Mouse (Mus musculus) left cerebral cortex, postnatal 14 days (tissue): ENCODE data around the gene Ebna1bp2. TPM values are rescaled to one million over a fixed set of nuclear protein-coding genes. Genes with fewer than 3 reads are reported as not detected.

ENCODE experiments used
- DNase-seq, 2 experiments: peaks; one replicate each; pipeline ENCODE4 v3.0.0; 2021 to 2022; ENCODE audit warnings: low spot score in 2 of 2, mixed read lengths in 1 of 2
- intact Hi-C: fragments of 180-260 bp; cut with DNase I; formaldehyde crosslinking; loops from one replicate; pipeline ENCODE4 v1.15.1; 2025
- long read RNA-seq, 2 experiments: library from polyadenylated mRNA; stranded (forward); transcript quantifications; one replicate each; pipeline ENCODE4 v2.0.0; 2021
- total RNA-seq, 2 experiments: library from RNA; stranded (reverse); gene quantifications; 2 replicates each; pipeline ENCODE4 v1.2.3; 2021

Ebna1bp2 gene
- total RNA-seq: 10 to 100 TPM; 48.4 to 57.7 TPM
- long read RNA-seq, experiment 1, transcript Ebna1bp2-201 (9 exons, 2,960 nt): major isoform, 32 of 55 reads
- long read RNA-seq, experiment 1, partial matches to known transcripts: 4 of 55 reads
- long read RNA-seq, experiment 1, other reads (novel, unspliced or antisense): 19 of 55 reads
- long read RNA-seq, experiment 2, transcript Ebna1bp2-201 (9 exons, 2,960 nt): major isoform, 33 of 43 reads
- long read RNA-seq, experiment 2, partial matches to known transcripts: 0 of 43 reads
- long read RNA-seq, experiment 2, other reads (novel, unspliced or antisense): 9 of 43 reads

DNA sequence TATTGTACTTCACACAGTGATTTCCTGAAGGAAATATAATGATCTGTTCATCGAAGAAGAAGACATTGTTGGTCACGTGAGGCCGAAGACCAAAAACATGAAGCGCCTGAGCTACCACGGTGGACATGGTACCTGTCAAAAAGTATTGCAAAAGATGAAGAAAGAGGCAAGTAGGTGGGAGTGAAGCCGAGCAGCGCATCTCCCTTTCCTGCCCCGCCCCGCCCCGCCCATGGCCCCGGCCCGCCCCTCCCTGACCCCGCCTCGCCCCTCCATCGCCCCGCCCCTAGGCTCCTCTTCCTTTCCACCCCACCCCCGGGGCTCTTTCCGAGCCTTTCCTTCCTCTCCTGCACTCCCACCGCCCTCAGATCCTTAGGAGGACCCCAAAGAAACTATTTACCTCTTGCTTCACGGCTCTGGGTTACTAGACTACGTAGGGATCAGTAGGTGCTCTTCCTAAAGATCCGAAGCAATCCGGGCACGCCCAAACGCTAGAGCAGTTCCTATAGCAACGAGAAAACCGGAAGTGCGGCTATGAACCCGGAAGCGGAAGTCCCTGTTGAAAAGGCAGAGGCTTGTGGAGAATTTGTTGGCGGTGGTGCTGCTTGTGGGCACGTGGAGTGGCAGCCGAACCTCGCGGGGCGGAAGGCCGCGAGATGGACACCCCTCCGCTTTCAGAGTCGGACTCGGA is at the start of gene Ebna1bp2, which contains the start of gene Cfap57:
Ebna1bp2 (plus strand) TSS at position 521 of the 688 bp plus-strand sequence.
Cfap57 (minus strand) TSS at position 499 of the 688 bp plus-strand sequence.
- intact Hi-C loops: no loop called here
- DNase-seq: peak; percentile 92 to 94

DNA sequence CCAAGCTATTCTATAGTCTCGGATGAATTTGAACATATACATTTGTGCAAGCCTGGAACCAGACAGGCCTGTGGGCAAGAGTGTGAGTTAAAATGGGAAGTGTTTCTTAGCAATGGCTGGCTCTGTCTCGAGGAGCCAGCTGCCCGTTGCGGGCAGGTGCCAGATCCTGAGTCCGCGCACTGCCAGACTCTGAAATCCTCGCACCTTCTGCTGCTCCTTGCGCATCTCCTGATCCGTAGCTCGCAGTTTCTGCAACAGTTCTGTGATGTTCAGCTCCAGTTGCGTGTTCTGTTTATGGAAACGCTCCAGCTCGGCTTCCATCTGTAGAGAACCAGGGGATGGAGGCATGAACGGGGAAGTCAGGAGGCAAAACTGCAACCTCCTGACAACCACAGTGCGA is 49.2 kb upstream of the Ebna1bp2 start:
- peak; percentile 73 to 87 for DNase-seq
- intact Hi-C loops: loop anchor here (10.0 kb wide), 1 partner anchor 357 kb away; no protein-coding TSS in a partner anchor

DNA sequence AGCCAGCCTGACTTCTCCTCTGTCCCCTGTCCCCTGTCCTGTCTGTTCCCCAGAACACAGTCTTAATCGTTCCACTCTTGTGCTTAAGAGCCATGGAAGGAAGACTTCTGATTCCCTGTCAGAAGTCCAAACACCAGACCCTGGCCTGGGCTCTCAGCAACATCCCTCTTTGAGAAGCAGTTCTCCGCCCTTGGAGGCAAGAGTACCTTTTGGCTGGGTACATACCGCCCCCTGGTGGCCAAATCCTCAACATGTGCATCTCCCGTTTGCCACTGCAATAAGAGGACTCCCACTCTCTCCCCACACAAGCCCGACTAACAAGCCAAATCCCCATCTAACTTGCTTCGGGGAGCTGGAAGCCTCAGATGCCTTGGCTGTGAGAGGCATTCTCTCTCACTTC is 44.5 kb upstream of the Ebna1bp2 start:
- intact Hi-C loops: loop anchor here (5.0 to 10.0 kb wide), 2 partner anchors 169 to 361 kb away; partner anchors contain the start of genes Med8 and Szt2
- DNase-seq: peak; percentile 93 to 95

DNA sequence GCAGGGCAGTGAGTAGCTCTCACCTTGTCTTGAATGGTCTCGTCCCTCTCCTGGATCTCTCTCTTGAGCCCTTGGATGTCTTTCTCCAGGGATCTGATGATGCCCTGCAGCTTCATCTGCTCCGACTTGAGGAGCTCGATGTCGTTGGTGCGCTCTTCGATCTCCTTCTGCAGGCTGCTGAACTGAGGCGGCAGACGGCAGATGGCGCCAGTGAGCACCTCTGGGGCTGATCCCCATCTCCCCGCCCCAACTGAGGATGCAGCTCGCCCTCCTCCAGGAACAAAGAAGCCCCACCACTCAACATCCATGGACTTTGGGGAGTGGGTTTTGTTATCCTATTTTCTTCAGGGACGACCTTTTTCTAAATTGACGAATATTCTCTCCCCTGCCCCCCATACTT is 41.3 kb upstream of the Ebna1bp2 start:
- peak in 1 of 2 experiments; percentile 42 for DNase-seq
- intact Hi-C loops: loop anchor here (5.0 to 10.0 kb wide), 2 partner anchors 172 to 365 kb away; partner anchors contain the start of genes Med8 and Szt2

DNA sequence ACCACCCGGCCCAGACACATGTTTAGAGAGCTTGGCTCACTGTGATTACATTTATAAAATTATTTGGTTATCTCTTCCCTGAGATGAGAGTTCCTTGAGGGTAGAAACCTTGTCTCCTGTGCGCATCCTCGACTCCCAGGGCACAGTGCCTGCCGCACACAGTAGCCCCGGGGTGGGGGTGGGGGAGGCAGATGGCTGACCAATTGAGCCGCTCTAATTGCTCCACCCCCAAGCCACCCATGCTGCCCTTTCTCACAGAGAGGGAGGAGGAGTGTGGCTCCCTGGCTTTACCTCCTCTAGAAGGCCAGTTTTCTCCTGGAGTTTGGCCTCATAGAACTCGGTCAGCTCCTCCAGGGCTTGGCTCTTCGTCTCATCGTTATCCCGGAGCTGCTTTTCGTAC is 39.1 kb upstream of the Ebna1bp2 start:
- DNase-seq: no peak
- intact Hi-C loops: no loop called here

DNA sequence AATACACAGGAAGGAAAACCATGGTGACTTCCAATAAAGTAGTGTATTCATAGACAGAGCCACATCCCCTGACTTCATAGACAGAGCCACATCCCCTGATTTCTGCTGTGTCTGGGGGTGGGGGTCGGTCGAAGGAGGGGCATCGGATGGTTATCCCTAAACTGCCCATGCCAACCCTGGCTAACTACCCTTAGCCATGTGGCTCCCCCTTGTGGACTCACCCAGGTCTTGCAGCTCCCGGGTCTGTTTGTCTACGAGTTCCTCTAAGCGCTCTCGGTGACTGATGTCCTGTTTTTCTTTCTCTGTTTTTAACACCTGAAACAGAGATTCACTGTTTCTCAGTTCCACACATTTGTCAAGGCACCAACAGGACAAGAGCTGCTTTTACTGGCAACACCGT is 38.0 kb upstream of the Ebna1bp2 start:
- intact Hi-C loops: no loop called here
- no peak for DNase-seq

DNA sequence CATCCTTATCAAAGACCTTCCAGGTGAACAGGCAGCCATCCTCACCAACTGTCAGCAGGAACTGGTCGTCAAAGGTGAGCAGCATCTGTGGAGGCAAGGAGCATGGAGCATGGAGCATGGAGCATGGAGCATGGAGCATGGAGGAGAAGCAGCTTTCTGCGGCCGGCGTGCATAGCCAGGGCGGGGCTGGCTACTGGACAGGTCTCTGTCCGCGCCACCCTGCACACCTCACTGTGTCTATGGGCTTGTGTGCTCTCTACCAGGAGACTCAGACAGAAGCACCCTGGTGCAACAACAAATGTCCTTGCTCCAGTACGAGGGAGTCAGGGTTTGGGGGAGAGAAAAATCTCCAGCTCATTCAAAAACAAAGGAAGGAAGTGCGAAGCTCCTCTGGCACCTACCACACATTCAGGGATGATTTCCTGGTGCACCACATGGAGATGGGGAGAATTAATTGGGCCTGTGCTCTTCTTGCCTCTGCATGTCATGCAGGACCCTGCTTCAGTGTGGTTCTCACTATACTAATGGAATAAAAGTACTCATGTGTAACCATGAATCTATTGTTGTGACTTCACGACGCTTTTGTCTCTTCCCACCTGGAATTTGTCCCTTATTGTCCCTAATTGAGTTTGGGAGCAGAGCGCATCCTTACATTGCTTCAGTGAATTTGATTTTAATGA is 31.4 kb upstream of the Ebna1bp2 start:
- no peak for DNase-seq
- intact Hi-C loops: no loop called here

DNA sequence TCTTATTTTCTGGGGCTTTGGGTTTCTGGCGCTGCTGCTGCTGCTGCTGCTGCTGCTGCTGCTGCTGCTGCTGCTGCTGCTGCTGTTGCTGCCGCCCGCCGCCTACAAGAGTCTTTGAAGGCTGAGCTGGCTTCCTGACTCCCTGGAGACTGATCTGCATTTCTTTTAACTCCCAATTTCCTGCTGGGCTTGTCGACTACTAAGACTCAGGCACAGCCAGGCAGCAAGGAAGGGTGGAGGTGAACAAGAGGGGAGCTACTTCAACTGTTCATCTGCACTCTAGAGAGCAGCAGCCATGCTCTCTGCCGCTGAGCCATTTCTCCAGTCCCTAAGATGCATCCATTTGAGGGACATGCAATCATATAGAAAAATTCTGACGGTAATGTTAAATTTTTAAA is 30.9 kb upstream of the Ebna1bp2 start:
- intact Hi-C loops: no loop called here
- no peak for DNase-seq

DNA sequence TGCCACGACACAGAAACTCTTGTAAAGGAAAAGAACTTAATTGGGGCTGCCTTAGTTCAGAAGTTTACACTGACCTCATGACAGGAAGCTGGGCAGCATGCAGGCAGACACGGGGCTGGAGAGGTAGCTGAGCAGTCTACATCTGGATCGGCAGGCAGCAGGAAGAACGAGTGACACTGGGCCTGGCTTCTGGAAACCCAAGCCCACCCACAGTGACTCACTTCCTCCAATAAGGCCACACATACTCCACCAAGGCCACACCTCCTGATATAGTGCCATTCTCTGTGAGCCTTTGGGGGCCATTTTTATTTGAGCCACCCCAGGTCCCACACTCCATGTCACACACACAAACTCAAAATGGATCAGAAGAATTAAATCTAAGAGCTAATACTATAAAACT is 16.5 kb upstream of the Ebna1bp2 start:
- no peak for DNase-seq
- intact Hi-C loops: no loop called here

DNA sequence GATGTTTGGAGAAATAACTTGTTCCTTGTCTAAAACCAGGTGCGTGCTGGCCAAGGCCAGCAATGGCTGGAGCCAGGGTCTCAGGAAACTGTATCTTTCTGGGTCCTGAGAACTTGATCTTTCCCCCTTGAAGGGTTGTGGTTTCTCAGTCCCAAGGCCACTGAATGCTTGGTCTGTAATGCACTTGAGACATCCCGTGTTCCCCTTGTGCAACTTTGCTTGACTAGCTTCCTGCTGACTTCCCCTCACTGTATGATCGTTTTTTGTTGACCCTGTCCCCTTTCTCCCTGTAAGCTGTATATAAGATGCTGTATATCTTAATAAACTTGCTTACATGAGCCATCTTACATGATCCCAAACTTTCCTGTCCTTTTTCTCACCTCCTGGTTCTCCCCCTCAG is 10.8 kb upstream of the Ebna1bp2 start:
- intact Hi-C loops: no loop called here
- DNase-seq: no peak

DNA sequence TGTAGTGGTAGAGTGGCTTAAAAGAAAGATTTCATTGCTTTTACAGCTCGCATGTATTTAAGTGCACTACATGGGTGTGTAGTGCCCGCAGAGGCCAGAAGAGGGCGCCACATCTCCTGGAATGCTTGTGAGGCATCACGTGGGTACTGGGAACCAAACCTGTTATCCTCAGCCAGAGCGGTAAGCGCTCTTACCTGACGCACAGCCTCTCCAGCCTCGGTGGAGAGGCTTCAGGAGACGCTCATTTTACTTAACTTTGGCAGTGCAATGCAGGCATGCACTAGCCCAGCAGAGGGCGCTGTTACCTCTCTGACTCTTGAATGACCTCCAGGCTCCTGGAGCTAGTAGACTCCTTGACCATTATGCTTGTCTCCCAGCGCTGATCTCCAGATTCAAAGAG is 8.0 kb upstream of the Ebna1bp2 start:
- peak; percentile 36 to 67 for DNase-seq
- intact Hi-C loops: no loop called here

DNA sequence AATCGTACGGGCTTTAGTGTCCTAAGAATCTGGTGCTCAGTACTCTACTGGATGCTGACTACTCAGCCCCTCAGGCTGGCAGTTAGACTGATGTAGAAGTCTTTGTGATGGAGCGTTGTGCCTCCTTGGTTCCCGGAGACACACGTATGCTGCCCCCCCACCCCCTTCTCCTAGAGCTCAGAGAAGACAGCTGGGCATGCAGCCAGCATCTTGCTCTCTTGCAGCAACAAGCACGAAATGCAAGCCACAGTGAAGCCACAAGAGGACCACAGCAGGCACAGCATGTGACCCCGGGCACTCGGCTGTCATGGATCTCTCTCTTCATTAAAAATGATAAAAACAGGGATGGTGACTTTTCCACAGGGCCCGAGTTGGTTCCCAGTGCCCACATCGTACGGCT is 5.2 kb upstream of the Ebna1bp2 start:
- no peak for DNase-seq
- intact Hi-C loops: no loop called here

DNA sequence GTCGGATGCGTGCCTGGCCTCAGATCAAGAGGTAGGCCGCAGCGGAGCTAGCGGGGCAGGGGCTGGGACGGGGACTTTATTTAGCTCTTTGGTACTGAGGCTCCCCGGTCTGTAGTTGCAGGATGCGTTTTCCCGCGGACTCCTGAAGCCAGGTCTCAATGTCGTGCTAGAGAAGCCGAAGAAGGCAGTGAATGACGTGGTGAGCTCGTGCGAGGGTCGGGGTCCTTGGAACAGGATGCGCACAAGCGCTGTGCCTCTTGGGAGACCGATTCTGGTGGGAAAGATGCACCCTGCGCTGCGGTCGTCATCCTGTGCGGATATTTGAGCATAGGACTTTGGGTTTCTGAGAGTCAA is 345 bp downstream of the Ebna1bp2 start:
- intact Hi-C loops: no loop called here
- DNase-seq: no peak

DNA sequence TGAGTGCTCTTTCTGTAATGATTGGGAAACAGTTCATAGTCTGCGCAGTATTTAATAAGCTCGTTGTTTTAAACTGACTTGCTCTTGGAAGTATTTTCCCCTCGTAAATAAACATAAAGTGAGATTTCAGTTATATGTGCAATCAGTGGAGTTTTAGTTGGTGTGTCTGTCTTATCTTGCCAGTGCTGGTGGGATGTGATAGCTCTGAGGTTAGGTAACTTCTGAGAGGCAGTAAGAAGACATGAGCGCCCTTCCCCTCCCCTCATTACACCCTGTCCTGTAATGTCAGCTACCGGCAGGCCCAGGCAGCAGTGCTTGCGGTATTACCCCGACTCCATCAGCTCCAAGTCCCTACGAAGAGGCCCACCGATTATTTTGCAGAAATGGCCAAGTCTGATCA is 1.2 kb downstream of the Ebna1bp2 start:
- no peak for DNase-seq
- intact Hi-C loops: no loop called here

DNA sequence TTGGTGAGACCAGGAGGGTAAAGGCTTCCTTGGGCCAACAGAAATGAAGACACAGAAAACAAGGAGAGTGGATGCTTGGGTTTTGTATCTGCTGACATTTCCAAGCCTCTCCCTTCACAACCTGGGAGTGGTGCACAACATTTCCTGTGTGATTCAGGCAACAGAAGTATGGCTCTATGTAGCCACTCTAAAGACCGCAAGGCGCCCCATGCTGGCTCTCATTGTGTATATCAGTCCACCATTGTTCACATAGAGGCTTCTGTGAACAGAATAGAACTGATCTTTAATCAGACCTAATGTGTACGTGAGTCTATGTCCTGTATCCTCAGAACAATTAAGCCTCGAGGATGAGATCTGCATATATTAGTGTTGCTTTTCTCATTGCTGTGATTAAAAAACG is 9.7 kb downstream of the Ebna1bp2 start:
- intact Hi-C loops: no loop called here
- no peak for DNase-seq

DNA sequence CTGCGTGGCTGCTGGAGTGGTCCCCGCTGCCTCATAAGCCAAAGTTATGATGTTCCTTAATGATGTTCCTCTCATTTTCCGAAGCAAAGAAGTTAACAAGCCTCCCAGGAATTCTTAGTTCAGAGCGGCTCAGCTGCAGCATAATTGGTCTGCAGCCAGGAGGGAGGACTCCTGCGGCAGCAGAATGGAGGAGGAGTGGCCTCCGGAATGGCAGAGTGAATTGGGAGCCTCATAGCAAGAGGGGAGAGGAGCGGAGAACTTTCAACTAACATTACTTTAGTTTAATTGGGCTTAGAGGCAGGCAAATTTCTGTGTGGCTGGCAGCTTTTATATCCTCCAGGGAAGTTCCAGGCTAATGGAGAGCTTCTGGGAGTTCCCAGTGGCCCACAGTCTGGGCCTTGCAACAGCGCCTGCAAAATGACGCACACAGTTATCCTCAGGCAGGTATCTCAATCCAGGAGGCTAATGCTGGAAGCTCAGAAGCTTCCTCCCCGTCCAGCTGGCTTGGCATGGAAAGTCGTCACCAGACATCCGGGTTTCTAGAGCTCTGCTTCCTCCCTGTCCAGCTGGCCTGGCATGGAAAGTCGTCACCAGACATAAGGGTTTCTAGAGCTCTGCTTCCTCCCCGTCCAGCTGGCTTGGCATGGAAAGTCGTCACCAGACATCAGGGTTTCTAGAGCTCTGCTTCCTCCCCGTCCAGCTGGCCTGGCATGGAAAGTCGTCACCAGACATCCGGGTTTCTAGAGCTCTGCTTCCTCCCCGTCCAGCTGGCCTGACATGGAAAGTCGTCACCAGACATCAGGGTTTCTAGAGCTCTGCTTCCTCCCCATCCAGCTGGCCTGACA is 22.0 kb downstream of the Ebna1bp2 start:
- peak; percentile 27 to 34 for DNase-seq

DNA sequence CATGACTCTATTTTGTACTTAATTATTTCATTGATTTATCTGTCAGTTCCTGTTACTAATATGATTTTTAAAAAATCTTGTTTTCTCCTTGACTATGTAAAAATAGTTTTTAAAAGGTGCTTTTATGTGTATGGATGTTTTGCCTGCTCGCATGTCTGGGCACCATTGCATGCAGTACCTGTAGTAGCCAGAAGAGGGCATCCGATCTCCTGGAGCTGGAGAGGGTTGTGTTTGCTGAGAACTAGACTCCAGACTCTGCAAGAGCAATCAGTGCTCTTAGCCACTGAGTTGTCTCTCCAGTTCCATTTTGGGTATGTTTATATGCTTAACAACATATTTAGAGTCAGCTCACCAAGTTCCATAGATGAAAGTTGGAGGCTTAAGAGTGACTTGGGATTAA is 24.6 kb downstream of the Ebna1bp2 start:
- intact Hi-C loops: no loop called here
- peak; percentile 13 to 62 for DNase-seq

More for the DNA sequence above, 22.0 kb downstream of the Ebna1bp2 start:
- intact Hi-C loops: no loop called here

DNA sequence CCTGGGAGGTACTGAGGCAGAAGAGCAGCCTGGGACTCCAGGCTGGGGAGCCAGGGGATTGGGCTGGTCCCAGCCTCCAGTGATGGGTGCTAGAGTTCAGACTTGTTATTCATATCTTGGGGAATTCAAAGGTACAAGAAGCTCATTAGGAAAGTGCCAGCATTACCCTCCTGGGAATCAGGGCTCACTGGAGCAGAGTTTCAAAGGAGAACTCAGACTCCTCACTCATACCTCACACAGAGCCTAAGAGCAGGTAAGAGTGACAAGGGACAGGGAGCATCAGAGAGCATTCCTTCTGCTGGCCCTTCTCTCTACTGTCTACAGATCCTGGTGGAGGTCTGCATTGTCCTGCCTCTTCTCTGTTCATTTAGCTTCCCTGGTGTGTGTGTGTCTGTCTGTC is 38.1 kb downstream of the Ebna1bp2 start, which contains the start of gene Olfr62:
Olfr62 (plus strand) TSS at position 301 of the 400 bp plus-strand sequence.
- intact Hi-C loops: loop anchor here (5.0 kb wide), 1 partner anchor 329 kb away; no protein-coding TSS in a partner anchor
- no peak for DNase-seq
